Mouse (Mus musculus) ES-CJ7 (cell line): ENCODE results near the gene Cnr1.
A peak's percentile ranks its signal among the peaks of the same experiment; 100 is the strongest.

Experiments
- DNase-seq: peaks from one replicate; pipeline ENCODE4 v3.0.0; 2011; ENCODE audit warnings: low read depth, low spot score

Cnr1 gene

GRCm38 (mm10) chr4:33931347-33931746, 7.0 kb downstream of the Cnr1 start:
- no peak for DNase-seq

GRCm38 (mm10) chr4:33941557-33941956, 17.2 kb downstream of the Cnr1 start:
- no peak for DNase-seq

- DNase-seq = no peak
Measured at GRCm38 (mm10) chr4:33943936-33944335, 19.5 kb downstream of the Cnr1 start.

GRCm38 (mm10) chr4:33945742-33946141, 21.3 kb downstream of the Cnr1 start:
- DNase-seq = no peak

- DNase-seq = no peak
Measured at GRCm38 (mm10) chr4:33947584-33947983, 23.2 kb downstream of the Cnr1 start.

GRCm38 (mm10) chr4:33957398-33957797, 33.0 kb downstream of the Cnr1 start:
- DNase-seq = no peak

- no peak for DNase-seq
Measured at GRCm38 (mm10) chr4:33958515-33958914, 34.1 kb downstream of the Cnr1 start.

- DNase-seq = no peak
Measured at GRCm38 (mm10) chr4:33959841-33960240, 35.4 kb downstream of the Cnr1 start.

GRCm38 (mm10) chr4:33970726-33971125, 46.3 kb downstream of the Cnr1 start:
- peak; percentile 55 for DNase-seq

- no peak for DNase-seq
Measured at GRCm38 (mm10) chr4:33988466-33989089, 64.2 kb downstream of the Cnr1 start.

- no peak for DNase-seq
Measured at GRCm38 (mm10) chr4:33992687-33993086, 68.3 kb downstream of the Cnr1 start.

GRCm38 (mm10) chr4:33996382-33996781, 72.0 kb downstream of the Cnr1 start:
- DNase-seq = no peak
